Mouse (Mus musculus) right cerebral cortex, postnatal 10 days (tissue): ENCODE measurements around the gene Slc27a1.

ENCODE experiments used
- DNase-seq, 2 experiments: peaks; one replicate each; pipeline ENCODE4 v3.0.0; 2021; ENCODE audit warnings: low spot score in 2 of 2

The Slc27a1 gene

GRCm38 (mm10) chr8:71554644-71555043 is 14.0 kb upstream of the Slc27a1 start:
- no peak for DNase-seq

GRCm38 (mm10) chr8:71558071-71558957 is 10.4 kb upstream of the Slc27a1 start, which contains the start of gene Tmem221:
Gene Tmem221 (minus strand): TSS chr8:71558871.
- DNase-seq = no peak

- no peak for DNase-seq
Observed at GRCm38 (mm10) chr8:71558958-71559690, 9.6 kb upstream of the Slc27a1 start.

- no peak for DNase-seq
Observed at GRCm38 (mm10) chr8:71560071-71560470, 8.6 kb upstream of the Slc27a1 start.

- DNase-seq = no peak
Observed at GRCm38 (mm10) chr8:71560765-71561164, 7.9 kb upstream of the Slc27a1 start.

GRCm38 (mm10) chr8:71561401-71561800 is 7.3 kb upstream of the Slc27a1 start:
- peak in 1 of 2 experiments; percentile 63 for DNase-seq

GRCm38 (mm10) chr8:71562751-71563150 is 5.9 kb upstream of the Slc27a1 start:
- peak; percentile 55 to 77 for DNase-seq

GRCm38 (mm10) chr8:71563992-71564391 is 4.7 kb upstream of the Slc27a1 start:
- no peak for DNase-seq

GRCm38 (mm10) chr8:71566501-71566900 is 2.2 kb upstream of the Slc27a1 start, which contains the start of gene Nxnl1:
Gene Nxnl1 (minus strand): TSS chr8:71566601.
- DNase-seq = no peak

- DNase-seq = no peak
Observed at GRCm38 (mm10) chr8:71567587-71567986, 1.1 kb upstream of the Slc27a1 start.

- no peak for DNase-seq
Observed at GRCm38 (mm10) chr8:71568941-71569340, 259 bp downstream of the Slc27a1 start.

- peak; percentile 93 to 95 for DNase-seq
Observed at GRCm38 (mm10) chr8:71569366-71570290, 946 bp downstream of the Slc27a1 start.

GRCm38 (mm10) chr8:71570291-71570954 is 1.7 kb downstream of the Slc27a1 start:
- DNase-seq = peak; percentile 97 to 99

- no peak for DNase-seq
Observed at GRCm38 (mm10) chr8:71572077-71572476, 3.4 kb downstream of the Slc27a1 start.

- DNase-seq = peak; percentile 94 to 95
Observed at GRCm38 (mm10) chr8:71572847-71573633, 4.4 kb downstream of the Slc27a1 start.

GRCm38 (mm10) chr8:71574426-71574825 is 5.7 kb downstream of the Slc27a1 start:
- no peak for DNase-seq

GRCm38 (mm10) chr8:71575020-71575419 is 6.3 kb downstream of the Slc27a1 start:
- no peak for DNase-seq

GRCm38 (mm10) chr8:71577856-71578387 is 9.2 kb downstream of the Slc27a1 start:
- DNase-seq = no peak

- no peak for DNase-seq
Observed at GRCm38 (mm10) chr8:71579009-71579408, 10.3 kb downstream of the Slc27a1 start.

- DNase-seq = no peak
Observed at GRCm38 (mm10) chr8:71579476-71579875, 10.8 kb downstream of the Slc27a1 start.
